Mouse (Mus musculus): ENCODE measurements around the gene Iqgap2. TPM values are rescaled to one million over a fixed set of nuclear protein-coding genes. Genes with fewer than 3 reads are reported as not detected.

Gene Iqgap2
- 6.0 and 6.8 TPM in 2 replicates for polyA plus RNA-seq (2012; rRNA removed)

DNA sequence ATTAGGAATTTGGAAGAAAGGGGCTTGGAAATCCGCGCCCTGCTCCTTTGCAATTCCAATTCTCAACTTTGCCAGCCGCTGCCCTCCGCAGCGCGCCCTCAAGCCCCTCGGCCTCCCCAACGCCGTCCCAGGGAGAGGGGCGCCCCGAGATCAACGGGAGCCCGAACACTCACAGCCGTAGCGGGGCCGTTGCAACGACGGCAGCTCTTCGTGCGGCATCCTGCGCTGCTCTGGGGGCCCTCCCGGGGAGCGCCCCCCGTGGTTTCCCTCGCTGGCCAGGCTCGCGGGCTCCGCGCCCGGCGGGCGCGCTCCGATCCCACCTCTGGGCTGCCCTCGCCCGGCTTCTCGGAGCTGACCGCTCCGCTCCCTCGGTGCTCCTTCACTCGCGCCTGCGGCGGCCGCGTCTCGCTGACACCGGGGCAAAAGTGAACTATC, at the start of gene Iqgap2:
Iqgap2 (minus strand) TSS at position 432 of the 435 bp plus-strand sequence.
- DNase-seq (ENCODE audit: low spot score) = no peak

DNA sequence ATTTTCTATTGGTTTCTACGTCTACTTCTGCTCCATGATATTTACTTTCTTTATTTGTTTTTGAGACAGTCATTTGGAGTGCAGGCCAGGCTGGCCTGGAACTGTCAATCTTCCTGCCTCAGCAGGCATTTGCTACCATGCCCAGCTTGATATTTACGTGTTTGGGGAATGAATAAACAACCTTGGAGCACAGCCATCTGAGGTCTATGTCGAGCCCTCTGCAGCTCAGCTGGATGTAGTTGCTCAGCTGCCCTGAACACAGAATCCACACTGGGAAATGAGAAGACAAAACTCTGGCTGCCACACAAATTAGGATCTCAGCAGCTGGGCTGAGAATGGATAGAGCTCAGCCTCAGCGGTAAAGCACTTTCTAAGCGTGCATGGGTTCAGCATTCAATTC, 49.1 kb upstream of the Iqgap2 start:
- no peak for DNase-seq (ENCODE audit: low spot score)

DNA sequence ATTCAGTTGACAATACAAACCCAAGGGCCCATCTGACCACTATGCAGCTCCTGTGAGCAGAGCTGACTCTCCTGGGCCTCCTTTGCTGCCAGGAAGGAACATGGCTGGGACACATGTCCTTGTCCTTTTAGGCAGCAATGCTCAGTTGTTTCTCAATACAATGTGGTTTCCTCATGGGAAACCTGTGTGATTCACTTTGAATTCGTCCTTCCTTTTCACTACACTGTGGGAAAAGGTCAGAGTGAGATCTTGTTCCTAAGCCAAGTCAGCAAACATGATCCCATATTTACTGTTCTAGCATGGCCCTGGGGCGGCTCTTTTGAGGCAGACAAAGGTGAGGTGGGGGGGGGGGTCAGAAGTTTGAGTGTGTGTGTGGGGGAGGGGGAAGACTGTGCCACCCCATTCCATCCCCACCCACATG, 32.5 kb upstream of the Iqgap2 start:
- DNase-seq (ENCODE audit: low spot score) = no peak

DNA sequence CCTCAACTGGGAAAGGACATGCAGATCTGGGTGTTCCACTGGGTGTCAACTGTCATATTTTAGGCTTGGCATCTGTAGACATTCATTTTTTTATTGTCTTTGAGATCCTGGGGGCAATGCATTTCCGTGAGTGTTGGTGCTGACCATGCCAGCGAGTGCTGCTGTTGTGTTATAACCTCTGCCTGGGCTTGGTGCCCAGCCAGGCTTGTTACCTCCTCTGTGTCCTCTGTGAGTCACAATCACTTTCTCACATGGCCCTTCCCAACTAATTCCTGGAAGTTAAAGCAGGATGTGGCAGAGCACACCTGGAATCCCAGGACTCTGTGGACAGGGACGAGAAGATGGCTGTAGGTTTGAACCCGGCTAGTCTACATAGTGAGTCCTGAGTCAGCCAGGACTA, 30.9 kb upstream of the Iqgap2 start:
- no peak for DNase-seq (ENCODE audit: low spot score)

DNA sequence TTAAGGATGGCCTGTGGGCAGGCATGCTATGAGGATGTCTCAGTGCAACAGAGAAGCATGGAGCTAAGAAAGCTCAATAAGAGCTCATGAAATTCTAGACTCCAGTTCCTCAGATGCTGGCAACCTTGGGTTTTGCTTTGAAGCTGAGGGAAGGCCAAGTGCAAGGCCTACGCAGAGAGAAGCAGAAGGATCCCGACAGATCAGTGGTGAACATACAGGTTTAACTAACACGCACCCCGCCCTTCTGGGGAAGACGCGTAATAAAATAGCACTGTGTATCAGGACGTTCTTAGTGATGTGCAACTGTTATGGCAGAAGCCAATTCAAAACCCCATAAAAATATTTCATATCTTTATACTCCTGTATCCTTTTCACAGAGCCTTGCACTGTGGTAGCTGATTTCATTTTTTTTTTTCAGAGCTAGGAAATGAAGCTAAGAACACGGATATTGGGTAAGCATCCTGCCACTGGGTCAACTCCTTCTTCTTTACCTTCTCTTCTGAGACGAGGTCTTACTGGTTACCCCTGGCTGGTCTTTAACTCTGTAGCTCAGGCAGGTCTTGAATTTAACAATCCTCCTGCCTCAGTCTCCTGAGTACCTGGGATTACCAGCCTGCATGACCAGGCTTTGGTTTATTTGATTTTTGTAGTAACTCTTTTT, 27.0 kb upstream of the Iqgap2 start:
- no peak for DNase-seq (ENCODE audit: low spot score)

DNA sequence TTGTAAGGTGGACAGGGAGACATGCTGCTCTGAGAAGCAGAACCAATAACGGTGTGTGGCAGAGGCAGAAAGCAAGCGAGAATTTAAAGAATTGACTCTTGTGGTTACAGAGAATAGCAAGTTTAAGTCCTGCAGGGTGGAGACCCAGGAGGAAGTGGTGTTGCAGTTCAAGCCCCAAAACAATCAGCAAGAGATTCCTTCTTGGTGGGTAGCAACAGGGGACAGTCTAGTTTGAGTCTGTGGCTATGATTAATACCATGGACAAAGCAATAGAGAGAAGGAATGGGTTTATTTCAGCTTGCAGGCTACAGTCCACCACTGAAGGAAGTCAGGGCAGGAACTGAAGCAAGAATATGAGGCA, 21.3 kb upstream of the Iqgap2 start:
- DNase-seq (ENCODE audit: low spot score) = no peak

DNA sequence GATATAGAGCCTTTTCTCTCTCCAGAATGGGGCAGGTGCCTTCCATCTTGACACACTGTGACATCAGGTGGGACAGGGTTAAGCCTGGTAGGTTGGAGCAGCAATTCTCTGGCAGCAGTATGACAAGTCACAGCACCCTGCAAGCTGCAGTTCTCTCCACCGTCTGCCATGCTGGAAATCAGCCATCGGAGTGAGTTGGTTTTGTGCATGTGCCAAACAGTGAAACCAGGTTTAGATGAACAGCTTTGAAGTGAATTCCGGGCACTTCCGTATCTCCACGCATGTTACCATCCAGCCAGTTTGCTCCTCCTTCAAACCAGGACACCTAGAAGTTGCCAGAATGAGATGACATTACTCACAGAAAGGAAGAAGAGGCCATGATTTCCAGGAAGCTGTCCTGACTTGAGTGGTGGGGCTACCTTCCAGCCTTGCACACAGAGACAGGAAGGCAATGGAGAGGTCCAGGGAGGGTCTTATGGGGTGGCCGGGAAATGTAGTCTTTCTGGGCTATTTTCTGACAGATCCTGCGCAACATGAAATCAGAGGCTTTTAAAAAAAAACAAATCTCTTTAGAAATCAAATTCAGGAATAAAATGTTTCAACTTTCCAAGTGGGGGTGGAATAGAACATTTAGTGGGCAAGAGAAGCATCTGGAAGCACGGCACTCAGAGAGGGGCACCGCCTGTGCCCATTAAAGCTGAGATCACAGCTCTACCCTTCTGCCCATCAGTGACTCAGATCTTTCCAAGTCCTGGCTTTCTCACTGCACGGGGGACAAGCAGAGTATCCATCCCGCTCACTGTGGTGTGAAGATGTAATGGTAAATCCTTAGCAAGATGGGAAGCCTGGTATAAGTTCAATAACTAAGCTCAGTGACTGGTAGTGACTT, 20.7 kb upstream of the Iqgap2 start:
- DNase-seq (ENCODE audit: low spot score) = no peak

DNA sequence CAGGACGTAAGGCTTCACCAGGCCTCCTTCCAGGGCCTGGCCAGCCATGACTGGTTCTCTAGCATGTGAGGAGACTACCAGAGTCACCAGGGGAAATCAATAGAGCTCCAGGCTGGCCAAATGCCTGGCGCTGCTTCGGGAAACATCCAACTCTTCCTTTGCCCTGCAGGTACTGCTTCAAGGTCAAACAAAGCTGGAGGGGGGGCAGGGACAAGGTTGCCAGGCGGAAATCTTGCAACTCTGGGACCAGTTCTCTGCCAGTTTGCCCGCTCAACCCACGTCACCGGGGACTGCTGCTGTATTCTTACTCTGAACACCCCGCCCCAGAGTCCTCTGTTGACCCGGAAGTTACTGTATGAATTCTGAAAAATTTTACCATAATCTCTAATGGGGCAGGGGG, 18.5 kb upstream of the Iqgap2 start:
- DNase-seq (ENCODE audit: low spot score) = no peak

DNA sequence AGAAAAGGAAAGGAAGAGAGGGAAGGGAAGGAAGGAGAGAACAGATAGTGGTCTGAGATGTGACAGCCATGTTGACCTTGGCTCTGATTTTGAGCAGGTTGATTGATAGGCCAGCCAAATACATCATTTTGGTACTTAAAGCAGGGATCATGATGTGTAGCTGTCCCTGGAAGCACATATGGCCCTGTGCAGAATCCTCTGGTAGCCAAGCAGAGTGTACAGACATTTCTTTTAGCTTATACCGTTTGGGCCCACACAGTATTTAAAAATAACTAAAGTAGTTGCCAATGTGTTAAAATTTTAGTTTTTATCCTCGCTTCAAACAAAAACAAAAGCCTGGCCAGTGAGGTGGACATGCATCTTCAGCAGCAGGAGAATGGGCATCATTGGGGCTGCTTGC, 17.5 kb upstream of the Iqgap2 start:
- no peak for DNase-seq (ENCODE audit: low spot score)

DNA sequence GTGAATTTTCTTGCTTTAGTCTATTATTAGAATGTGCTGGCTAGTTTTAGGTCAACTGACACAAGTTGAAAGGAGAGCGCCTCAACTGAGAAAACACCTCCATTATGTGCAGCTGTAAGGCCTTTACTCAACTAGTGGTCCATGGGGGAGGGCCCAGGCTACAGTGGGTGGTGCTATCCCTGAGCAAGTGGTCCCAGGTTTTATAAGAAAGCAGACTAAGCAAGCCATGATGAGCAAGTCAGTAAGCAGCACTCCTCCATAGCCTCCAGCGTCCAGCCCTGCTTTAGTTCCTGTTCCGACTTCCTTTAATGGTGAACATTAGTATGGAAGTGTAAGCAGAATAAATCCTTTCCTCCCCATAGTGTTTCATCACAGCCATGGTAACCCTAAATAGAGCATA, 11.0 kb upstream of the Iqgap2 start:
- no peak for DNase-seq (ENCODE audit: low spot score)

DNA sequence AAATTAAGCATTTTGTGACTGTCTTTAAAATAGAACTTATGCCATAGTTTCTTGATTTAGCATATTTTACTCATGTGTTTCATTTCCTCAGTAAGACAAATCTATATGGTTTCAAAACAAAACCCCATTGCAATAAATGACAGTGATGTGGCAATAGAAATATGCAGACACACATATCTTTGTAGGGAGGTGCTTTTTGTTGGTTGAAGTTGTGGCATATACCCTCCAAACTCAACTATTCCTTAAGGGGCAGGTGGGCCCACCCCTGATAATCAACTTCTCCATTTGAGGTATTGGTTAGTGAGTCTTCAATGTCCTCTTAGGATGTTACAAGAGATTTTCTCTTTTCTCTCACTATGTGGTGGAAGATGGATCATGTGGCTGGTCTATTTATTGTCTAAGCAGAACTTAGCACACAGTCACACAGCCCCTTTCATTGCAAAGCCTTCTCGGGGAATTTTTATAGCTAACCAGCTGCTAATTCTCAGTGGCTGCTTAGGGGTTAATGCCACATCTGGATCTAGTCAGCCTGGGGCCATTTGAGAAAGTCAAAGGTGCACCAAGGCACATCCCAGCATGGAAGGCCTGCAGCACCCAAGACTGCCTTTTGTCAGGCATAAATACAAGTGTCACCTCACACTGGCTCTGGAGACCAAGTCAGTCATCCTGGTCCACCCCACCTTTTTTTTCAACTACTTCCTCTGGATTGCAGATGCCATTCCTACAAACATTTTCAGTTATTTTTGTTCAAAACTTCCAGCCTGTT, 8.3 kb upstream of the Iqgap2 start:
- no peak for DNase-seq (ENCODE audit: low spot score)

DNA sequence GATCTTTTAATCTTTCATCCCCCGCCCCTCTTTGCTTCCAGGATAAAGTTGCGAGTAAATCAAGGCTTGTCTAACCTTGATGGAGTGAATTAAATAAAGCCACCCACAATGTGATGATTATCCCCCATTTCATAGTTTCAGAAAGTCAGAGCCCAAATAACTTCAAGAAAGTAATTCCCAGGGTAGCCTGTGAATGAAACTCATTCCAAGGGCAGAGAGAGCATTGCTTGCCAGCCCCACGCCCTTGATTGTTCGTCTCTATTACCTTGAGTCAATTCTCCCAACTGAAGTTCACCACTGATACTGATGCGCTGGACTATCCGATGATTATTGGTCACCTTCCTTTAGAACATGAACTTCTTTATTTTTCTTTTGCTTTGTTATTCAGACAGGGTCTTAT, 4.8 kb upstream of the Iqgap2 start:
- no peak for DNase-seq (ENCODE audit: low spot score)

DNA sequence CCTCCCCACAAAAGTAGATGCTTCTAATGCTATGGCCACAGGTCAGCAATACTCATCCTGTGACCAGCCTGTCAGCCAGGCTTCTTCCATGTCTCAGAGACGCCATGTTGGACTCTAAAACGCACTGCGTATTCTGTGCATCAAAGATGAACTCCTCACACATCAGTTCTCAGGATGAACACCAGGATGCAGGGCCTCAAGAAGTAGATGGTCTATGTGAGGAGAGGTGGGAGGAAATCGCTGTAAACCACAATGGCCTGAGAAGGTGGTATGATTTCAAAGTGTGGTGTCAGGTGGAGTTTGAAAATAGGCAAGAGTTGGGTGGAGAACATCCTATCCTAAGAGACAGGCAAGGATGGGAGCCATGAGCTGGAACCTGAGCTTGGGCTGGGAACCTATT, 1.4 kb upstream of the Iqgap2 start:
- no peak for DNase-seq (ENCODE audit: low spot score)

DNA sequence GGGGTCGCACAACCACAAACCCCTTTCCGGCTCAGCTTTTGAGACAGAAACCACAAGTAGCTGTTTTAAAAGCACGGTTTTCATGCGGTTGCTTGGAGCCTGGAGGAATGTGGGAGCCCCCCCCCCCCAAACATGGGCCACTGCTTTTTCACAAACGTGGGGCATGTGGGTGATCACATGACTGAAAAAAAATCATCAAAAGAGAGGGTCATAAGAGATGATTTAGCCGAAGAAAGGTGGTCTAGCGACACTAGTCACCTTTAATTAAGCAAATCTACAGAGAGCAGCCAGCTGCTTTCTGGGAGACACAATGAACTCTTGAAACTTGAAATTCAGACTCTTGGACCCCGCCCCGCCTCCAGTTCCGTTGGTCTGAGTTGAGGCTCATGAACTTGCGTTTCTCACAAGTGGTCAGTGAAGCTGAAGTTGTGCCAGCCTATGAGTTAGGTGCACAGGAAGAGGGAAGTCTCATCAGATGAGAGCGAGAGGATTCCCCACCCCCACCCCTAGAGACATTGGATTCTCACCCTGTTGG, 956 bp upstream of the Iqgap2 start:
- no peak for DNase-seq (ENCODE audit: low spot score)

DNA sequence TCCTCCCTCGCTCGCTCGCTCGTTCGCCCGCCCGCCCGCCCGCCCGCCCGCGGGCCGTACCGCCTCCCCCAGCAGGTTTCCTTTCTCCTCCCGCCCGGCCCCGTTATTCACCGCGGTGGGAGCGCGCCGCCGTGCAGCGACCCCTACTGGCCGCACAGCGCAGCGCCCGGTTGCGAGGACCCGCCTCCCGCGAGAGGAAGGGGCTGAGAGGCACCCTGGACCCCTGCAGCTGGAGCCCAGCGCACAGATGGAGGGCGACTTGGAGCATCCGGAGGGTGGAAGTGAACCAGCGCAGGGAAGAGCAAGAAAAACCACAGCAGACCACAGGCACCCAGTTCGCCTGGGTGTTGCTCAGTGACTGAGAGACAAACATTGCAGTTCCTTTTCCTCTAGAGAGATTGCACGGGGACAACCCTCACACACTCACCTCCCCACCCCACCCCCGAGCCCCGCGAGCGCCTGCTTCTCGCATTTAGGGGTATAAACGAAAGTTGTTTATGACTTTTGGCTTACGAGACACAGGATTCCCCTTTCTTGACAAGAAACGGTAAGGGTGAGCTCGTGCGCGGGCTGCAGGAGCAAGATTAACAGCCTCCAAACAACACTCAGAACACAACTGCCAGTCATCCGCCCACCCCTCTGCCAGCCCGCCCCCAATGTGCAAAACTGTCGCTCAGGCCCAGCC, 346 bp upstream of the Iqgap2 start:
- peak; percentile 66 for DNase-seq (ENCODE audit: low spot score)

DNA sequence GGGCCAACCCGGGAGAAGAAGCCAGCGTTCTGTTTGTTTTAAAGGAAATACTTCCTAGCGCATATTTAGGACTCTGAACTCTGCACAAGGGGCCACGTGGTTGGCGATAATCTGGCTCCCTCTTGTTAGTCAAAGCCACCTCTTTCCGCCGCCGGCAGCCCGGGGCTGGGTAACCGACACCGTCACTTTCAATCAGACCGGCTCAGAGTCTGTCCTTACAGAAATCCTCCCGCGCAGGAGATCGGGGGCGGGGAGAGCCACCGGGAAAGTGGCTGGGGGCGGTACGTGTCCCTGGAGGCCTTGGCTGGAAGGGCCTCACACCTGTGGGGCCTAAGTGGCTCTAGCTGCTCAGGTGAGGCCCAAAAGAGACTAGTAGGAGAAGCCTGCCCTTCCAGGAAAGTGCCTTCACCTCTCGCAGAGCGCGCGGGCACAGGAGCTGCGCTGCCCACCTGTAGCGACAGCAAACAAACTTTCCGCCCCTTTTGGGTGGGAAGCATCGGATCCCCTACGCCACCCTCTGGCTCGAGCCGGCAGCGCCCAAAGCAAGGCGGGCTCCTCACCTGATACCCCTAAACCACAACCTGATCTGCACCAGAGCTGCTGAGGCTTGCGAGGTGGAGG, 761 bp downstream of the Iqgap2 start:
- DNase-seq (ENCODE audit: low spot score) = peak; percentile 29

DNA sequence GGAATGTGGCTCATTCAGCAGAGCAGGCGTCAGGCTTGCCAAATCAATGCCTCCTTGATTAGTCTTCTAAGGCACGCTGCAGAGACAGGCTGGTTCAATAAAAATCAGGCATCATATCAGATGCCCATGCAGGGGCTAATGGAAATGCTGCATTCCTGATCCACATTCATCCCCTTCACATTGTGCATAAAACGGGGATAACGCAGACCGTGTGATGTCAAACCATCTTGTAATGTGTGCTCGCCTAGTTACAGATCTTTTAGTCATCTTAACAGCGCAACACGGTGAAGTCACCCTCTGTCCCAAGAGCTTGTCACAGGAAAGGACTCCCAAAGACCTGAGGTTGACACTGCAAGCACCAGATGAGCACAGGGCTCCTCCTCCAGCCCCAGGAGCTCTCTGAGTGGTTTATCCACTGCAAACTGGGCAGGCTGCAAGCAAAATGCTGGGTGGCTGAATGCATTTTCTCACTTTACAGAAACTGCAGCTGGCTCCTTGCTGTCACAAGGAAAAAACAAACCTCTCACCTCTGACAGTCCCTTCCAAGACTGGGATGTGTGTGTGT, 1.7 kb downstream of the Iqgap2 start:
- no peak for DNase-seq (ENCODE audit: low spot score)

DNA sequence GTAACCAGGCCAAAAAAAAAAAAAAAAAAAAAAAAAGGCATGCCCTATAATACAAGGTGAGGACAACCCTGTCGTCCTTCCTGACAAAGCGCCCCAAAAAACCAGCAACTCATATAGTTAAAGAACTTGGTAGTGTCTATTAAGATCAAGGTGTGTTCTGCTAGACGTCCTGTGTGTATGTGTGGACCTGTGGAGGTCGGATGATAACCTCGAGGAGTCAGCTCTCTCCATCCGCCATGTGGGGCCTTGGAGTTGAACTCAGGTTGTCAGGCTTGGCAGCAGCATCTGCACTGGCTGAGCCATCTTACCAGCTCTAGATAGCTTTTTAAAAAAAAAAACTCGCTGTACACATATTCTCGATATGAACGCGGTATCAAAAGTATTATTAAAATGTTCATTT, 2.4 kb downstream of the Iqgap2 start:
- no peak for DNase-seq (ENCODE audit: low spot score)

DNA sequence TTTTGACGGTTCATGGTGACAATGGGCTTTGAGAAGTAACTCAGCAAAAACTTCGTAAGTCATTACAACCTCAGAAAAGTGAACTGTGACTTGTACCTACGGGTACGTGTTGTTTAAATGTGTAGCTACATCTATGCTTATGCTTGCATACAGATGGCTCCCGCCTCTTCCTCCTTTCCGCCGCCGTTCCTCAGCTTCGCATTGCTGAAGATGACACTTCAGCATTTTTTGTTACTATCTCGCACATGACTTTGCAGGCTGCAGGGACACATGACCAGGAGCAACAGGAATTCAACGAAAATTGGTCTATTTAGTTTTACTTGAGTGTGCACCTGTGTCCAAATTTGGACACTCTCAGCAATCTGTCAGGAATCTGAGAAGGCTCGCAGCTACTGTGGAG, 3.1 kb downstream of the Iqgap2 start:
- no peak for DNase-seq (ENCODE audit: low spot score)

DNA sequence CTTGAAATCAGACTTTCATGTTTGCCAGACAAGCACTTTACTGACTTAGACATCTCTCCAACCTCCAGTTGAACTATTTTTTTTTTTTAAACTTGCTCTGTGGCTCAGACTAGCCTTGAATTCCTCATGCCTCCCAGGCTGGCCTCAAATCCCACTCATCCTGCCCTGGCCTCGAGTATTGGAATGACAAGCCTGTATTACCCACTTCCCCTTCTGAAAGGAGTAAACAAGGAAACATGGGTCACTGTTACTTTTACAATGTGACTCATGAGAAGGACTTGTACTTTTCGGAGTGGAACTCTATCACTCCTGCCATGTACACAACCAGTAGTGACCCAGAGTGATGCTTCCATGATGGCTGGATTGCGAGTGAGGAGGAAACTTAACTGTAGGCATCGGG, 3.6 kb downstream of the Iqgap2 start:
- DNase-seq (ENCODE audit: low spot score) = no peak

DNA sequence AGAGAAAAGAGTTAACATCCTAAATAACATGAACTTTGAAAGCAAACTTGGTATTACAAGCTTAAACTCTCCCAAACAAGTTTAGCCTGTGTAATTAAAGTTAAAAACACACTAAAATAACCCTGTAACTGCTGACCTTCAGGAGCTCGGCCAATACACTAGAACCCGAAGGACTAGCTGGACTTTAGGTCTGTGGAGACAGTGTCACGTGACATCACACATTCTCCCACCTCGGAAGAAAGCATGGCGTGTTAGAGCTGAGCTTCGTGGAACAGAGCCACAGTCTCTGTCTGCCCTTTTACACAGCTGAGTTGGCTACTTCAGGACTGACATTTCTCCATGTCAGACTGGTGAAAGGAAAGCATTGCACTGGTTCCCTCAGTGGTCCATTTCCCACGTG, 4.3 kb downstream of the Iqgap2 start:
- no peak for DNase-seq (ENCODE audit: low spot score)

Measured in urinary bladder, adult 2 months (tissue).